ENCODE assay signal across 12 mouse cellular contexts in the genomic region with DNA sequence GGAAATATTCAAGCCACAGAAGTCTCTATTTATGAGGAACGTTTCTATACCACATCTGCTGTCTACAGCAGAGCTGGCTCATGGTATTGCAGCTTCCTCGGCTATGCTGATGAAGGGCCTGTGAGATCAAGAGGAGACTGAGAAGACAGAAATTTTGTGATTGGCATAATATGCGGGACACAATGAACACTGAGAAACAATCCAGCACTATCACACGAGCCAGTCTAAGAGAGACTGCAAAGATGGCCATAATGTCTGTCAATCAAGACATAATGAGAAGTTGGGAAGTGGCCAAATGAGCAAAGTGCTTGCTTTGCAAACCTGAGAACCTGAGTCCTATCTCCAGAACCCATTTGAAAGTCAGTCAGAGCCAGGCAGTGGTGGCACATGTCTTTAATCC.
"Had no signal": no experiment of that assay in that cellular context is flagged by ENCODE, and none has a peak within 500 bp of the region (broad histone marks: within the 10 kb centered on the region; RNA-seq: fewer than 3 reads in every experiment).

No protein-coding gene starts in this region.

- ATAC-seq: liver, embryonic 12.5 days had no signal

- H3K27ac ChIP-seq: kidney, embryonic 15.5 days; limb, embryonic 15.5 days; liver, embryonic 12.5 days; macrophage; stomach, embryonic 15.5 days had no signal

- H3K9me3 ChIP-seq: kidney, embryonic 15.5 days; limb, embryonic 15.5 days; stomach, embryonic 15.5 days had no signal

- H3K4me3 ChIP-seq: kidney, embryonic 15.5 days; limb, embryonic 15.5 days; liver, embryonic 12.5 days; megakaryocyte, embryonic 14.5 days; stomach, embryonic 15.5 days had no signal

- H3K4me1 ChIP-seq: kidney, embryonic 15.5 days; limb, embryonic 15.5 days; liver, embryonic 12.5 days; megakaryocyte, embryonic 14.5 days; stomach, embryonic 15.5 days had no signal

- H3K9ac ChIP-seq: kidney, embryonic 15.5 days; limb, embryonic 15.5 days; liver, embryonic 12.5 days; lung, embryonic 14.5 days; stomach, embryonic 15.5 days had no signal

- H3K27me3 ChIP-seq: kidney, embryonic 15.5 days; limb, embryonic 15.5 days; liver, embryonic 12.5 days; megakaryocyte, embryonic 14.5 days; stomach, embryonic 15.5 days had no signal

- H3K36me3 ChIP-seq: kidney, embryonic 15.5 days; limb, embryonic 15.5 days; liver, embryonic 12.5 days; stomach, embryonic 15.5 days had no signal

- H3K4me2 ChIP-seq: kidney, embryonic 15.5 days; limb, embryonic 15.5 days; liver, embryonic 12.5 days; lung, embryonic 14.5 days; midbrain, embryonic 11.5 days; stomach, embryonic 15.5 days had no signal

- DNase-seq: kidney, postnatal 14 days; lung, embryonic 14.5 days; lung, postnatal 10 days; right cerebral cortex, postnatal 14 days; thymus, postnatal 36 days had no signal
